Mouse (Mus musculus) layer of hippocampus, adult 9-11 months (tissue): ENCODE data around the gene Srsf12.

Experiments
- DNase-seq: peaks from one replicate; pipeline ENCODE4 v3.0.0; 2022

Gene Srsf12

GRCm38 (mm10) chr4:33250867-33251266, 42.1 kb downstream of the Srsf12 start:
- no peak for DNase-seq

GRCm38 (mm10) chr4:33254706-33255105, 45.9 kb downstream of the Srsf12 start:
- DNase-seq: no peak

GRCm38 (mm10) chr4:33257263-33257964, 48.6 kb downstream of the Srsf12 start:
- DNase-seq: no peak

DNA sequence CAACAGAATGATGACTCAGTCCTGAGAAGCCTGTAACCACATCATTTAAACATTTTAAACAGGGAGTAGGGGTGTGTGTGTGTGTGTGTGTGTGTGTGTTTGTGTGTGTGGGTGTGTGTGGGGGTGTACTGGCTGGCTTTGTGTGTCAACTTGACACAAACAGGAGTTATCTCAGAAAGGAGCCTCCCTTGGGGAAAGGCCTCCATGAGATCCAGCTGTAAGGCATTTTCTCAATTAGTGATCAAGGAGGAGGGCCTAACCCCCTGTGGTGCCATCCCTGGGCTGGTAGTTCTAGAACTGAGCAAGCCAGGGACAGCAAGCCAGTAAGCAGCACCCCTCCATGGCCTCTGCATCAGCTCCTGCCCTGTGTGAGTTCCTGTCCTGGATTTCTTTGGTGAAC, 51.5 kb downstream of the Srsf12 start:
- DNase-seq: no peak

DNA sequence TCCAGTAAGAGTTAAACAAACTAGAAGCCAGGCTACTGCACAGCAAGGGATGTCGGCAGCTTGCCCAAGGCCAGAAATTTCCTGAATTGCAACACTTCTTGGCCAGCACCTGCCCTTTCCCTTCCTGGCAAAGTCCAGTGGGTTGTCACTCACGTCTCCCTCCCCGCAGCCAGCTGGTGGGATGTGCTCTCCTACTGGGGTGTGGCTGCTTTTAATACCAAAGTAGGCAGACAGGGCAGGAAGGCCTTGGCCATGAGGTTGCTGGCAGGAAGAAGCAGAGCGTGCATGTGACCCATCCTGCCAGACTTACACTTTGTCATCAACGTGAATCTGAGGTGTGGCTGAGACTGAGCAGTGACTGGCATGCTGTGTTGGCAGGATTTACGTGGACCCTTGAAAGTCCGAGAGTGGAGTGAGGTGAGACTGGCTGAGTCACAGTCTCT, 52.5 kb downstream of the Srsf12 start:
- peak; percentile 44 for DNase-seq

- no peak for DNase-seq
These were observed 54.1 kb downstream of the Srsf12 start for GRCm38 (mm10) chr4:33262897-33263296.

GRCm38 (mm10) chr4:33264979-33265726, 56.4 kb downstream of the Srsf12 start:
- peak; percentile 45 for DNase-seq

DNA sequence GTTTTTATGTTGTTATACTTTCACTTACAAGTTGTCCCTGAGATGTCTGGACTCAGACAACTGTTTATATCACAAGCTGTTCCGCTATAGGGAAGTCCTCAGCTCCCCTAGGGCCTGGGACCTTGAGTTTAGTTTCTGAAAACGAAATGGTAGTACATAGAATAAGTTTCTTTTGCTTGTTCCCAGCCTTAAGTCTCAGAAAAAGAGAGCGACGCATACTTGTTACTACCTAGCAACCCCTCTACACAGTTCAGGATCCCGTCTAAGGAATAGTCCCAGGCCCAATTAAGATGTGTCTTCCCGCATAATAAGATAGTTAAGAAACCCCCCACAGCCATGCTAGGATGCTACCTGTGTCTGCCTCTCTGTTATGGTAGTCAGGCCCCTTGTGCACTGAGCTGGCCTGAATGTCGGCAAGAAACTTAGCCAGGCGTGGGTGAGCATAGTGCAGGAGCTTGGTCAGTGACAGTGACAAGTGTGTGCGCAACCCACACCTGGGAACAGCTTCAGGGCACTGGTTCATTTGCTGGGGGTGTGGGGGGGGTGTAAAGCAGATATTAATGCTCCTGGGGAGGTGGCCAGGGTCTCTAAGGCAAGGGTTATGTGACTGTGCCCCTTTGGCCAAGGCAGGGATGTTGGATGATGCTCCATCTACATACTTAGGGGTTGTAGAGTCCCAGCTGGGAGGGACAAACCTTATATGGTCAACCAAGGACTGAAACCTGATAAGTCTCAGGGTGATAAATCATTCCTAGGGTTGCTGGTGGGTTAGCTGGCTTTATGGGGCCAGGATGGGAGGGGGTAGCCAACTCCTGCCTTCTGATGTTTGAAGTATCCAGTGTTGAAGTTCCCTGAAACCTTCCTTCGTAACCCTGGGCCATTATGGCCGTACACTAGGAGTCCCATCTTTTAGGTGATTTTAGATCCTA, 61.9 kb downstream of the Srsf12 start:
- DNase-seq: no peak

DNA sequence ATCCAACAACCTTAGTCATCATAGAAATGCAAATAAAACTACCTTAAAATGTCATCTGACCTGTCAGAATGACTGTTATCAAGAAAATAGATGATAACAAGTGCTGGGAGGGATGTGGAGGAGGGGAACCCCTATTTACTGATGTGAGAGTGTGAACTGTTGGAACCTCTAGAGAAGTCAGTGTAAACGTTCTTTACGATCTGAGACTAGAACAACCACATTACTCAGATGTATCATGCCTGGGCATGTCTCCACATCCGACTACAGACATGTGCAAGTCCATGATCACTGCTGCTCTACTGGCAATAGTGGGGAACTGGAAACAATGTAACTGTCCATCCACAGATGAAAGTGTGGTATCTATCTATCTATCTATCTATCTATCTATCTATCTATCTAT, 64.6 kb downstream of the Srsf12 start:
- no peak for DNase-seq

DNA sequence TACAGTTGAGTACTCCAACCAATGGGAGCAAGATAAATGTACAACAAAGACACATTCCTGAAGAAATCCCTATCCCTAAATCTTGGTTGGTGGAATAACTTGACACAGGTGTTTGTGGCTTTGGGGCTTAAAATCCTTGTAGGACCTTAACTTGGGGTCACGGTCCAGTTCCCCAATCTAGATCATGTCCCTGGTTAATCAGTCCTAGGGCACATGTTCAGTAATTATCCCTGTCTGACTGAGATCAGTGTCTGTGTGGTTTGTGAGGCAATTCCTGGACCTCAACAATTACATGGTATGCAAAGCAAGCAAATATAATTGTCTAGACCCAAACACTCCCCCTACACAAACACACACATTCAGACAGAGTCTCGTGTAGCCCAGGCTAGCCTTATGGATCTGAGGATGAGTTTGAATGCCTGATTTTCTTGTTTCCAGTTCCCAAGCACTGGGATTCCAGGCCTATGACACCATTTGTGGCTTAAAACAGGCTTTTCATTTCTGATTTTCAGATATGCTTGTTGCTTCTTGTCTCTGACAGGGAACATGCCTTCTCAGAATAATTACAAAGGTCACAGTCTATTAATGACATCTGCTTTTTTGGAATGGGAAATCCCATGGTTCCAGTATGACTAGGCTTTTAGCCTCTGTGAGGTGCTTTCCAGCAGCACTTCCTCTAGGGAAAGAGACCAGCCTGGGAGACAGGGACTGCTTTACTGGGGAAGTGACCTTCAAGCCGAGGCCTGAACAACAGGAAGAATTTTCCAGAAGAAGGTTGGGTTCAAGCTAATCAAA, 73.3 kb downstream of the Srsf12 start:
- DNase-seq: no peak
